Mouse (Mus musculus): ENCODE results near the gene Sema3c. TPM values are rescaled to one million over a fixed set of nuclear protein-coding genes. Genes with fewer than 3 reads are reported as not detected.
"Not testable (repeated sequence)": the region's sequence is repeated elsewhere in the genome, so short reads cannot be mapped to it uniquely, and the experiment has no call there.

Gene Sema3c
- total RNA-seq (2015; ENCODE audit: low replicate concordance) = not detected in 2 replicates
- total RNA-seq (2017; ENCODE audit: low replicate concordance) = not detected in 2 replicates

DNA sequence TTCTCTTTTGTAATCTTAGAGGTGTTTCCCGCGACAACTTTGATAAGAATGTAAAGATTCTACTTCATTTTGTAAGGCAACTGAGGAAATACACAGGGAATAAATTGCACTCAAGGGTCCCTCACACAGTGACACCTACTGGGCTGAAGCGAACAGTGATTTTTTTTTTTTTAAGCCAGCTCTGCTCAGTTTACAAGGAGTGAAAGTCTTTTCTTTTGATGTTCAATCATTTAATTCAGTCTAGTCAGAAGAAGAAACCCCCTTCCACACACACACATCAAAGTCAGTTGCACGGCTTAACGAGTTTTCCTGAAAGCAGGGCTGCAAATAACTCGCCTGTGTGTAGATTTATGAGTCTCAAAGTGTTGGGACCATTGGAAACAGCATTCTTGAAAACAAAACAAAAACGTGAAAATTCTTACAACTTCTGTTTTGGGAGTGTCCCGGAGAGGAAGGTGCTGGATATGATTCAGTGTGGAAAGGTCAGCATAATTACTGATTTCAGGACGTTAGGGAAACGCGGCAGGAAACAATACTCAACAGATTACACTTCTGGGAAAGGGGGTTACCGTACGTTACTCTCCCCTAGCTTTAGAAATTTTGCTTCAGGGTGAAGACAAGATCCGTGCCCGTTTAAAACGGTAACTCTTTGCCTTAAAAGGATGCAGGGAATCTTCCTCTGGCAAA lies at the start of gene Sema3c:
Gene Sema3c, plus strand, starts transcription at position 588 of the 687 bp plus-strand sequence.
- ATAC-seq (replicated peaks; ENCODE audit: low FRiP score, poor library complexity, severe bottlenecking) = no peak

DNA sequence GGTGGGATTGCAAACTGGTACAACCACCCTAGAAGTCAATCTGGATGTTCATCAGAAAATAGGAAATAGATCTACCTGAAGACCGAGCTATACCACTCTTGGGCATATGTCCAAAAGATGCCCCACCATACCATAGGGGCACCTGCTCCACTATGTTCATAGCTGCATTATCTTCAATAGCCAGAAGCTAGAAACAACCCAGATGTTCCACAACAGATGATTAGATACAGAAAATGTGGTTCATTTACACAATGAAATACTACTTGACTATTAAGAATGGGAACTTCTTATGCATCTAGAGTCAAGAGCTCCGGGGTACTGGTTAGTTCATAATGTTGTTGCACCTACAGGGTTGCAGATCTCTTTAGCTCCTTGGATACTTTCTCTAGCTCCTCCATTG lies 42.9 kb upstream of the Sema3c start:
- not testable (repeated sequence) for ATAC-seq (replicated peaks; ENCODE audit: low FRiP score, poor library complexity, severe bottlenecking)

DNA sequence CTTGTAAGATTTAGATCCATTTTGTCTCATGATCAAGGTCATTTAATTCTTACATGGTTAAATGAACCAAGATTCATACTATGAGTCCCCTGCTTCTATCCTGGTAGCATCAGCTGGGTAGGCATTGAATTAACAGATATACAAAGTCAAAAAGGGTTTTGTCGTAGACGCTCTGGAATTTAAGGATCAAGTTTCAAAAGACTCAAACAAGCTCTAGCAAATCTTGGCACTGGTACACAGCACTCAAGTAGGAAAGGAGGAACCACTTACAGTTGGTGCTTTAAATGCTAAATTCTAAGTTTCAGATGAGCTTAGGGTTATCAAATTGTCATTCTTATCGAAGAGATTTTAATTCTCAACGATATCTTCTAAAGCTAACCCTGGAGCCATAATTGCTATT lies 30.9 kb upstream of the Sema3c start:
- ATAC-seq (replicated peaks; ENCODE audit: low FRiP score, poor library complexity, severe bottlenecking) = no peak

DNA sequence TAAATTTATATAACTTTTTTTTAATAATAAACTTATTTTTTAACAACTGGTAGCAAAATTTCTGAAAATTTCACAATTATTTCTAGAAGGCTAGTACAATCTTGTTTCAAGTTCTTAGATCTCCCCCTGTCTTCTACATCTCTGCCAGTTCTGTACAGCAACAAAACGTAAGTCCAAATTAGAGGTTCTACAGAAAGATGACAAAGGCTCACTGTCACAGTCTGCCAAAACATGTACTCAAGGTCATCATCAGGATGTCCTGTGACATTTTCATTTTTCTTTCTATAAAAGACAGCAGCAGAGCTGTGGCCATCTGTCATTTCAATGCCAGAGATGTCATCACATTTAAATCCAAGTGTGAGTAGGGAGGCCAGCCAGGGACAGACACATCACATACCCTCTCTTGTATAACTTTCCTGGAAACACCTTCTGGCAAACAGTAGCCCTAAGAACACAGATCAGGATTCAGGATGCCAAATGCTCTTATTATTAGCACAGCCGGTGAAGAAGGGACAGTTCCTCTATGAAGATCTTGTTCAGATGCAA lies 29.1 kb upstream of the Sema3c start:
- no peak for ATAC-seq (replicated peaks; ENCODE audit: low FRiP score, poor library complexity, severe bottlenecking)

DNA sequence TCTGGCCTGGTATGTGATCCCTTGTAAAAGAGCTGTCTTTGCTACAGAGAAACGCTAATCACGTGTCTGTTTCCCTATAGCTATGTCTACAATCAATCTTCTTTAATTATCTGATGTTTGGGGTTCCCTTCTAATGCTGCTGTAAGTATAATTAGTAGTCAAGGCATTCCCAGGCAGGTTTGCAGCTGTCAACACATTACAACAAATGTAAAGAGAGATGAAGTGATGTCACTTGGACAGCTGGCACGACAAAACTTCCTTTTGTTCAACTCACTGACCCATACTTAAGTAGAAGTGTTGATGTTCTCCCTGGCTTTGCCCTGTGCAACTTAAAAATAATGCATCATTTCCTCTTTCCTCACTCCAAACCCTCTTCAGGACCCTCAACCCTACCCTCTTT lies 22.4 kb upstream of the Sema3c start:
- no peak for ATAC-seq (replicated peaks; ENCODE audit: low FRiP score, poor library complexity, severe bottlenecking)

DNA sequence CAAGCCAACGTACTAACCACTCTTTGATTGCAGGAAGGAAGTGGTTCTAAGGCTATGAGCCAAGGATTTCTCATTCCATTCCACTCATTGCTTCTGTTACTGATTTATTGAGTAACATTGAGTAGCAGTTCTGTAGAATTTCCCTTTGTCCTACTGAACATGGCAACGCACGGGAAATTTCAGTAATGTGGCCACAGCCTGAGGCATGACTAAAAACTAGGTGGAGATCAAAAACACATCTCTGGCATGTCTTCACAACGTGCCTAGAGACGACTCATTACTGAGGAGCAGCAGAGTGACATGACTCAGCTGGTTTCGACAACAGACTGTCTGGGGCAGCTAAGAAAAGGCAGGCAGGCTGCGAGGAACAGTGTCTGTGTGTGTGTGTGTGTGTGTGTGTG lies 18.0 kb upstream of the Sema3c start:
- no peak for ATAC-seq (replicated peaks; ENCODE audit: low FRiP score, poor library complexity, severe bottlenecking)

DNA sequence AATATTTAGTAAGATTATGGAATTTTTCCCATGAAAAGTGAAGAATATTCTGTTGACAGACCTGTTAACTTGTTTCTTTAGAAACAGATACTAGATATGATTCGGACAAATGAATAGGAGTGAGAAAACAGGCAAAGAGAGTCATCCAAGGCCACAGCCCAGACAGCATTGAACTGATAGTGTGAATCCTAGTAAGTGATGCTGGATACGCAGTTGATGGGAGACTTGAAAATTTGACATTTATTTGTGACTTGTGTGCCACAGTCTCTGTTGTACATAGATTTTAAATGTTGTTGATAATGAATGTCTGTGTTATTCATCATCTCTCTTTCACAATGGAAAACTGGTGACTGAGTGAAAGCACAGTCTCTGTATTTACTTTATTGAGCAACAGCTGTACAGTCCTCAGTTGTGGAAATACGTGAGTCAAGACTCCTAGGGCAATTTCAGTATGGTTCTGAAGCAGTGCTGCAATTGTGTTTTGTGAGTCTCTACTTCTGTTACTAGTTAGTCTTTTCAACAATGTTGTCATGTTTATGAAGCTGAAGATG lies 17.3 kb upstream of the Sema3c start:
- no peak for ATAC-seq (replicated peaks; ENCODE audit: low FRiP score, poor library complexity, severe bottlenecking)

DNA sequence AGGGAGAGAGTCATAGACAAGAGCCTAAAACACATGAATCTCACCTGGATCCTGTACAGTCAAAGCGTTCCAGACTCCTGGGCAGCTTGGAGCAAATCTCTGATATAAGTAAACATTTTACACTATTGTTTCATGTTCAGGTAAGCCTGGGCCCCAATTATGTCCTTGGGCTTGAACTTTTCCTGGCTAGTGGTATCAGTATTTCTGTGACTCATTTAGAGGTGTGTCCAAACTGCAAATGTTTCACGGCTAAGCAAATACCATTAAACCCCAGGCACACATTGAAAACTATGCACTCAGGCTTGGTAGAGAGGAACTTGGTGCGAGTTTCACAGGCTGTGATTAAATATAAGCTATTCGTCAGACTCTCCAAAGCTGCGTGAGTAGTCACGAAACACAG lies 2.5 kb upstream of the Sema3c start:
- no peak for ATAC-seq (replicated peaks; ENCODE audit: low FRiP score, poor library complexity, severe bottlenecking)

DNA sequence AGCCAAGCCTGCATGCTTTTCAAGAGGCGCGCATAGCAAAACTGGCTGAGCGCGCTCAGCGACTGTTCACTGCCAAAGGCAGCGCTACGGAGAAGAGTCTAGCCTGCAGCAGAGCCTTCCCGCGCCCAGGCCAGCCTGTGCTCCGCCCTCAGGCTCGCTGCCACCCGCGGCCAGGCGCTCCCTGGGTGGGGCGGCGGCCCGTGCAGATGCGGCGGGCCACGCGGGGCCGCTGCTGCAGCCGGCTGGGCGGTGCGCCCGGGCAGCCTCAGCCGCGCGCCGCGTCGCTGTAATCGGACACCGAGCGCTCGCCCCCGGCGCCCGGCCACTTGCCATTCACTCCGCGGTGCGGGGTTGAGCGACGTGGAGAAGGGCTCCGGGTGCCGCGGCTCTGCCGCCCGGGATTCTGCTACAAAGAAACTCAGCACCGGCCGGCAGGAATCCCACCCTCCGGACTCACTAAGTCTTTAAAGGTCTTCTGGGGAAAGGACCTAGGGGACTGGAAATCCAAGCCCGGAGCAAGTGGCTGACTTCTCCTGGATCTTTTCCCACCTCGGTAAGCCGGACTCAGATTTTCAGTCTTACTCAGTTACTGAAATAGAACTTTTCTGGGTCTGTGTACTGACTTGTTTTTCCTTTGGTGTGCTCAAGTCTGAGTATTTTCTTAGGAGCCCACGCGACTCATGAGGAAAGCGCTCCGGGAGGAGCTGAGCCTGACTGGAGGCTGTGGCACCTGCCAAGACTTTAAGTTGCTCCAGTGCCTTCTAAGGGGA lies 517 bp downstream of the Sema3c start:
- peak; percentile 69; the same call in 1 of the 2 replicates for ATAC-seq (replicated peaks; ENCODE audit: low FRiP score, poor library complexity, severe bottlenecking)

DNA sequence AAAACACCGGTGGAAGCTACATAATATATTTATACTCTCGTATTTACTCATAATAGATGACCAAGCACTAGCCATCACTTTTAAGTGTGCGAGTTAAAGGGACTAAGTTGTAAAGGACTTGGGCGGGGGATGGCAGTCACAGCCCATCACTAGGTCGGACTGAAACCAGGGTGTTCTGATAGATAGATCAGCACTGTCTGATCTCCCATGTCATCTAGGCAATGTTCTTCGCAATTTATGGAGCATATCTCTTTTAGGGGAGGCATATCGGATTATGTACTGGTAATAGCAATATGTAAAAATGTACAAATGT lies 1.1 kb downstream of the Sema3c start:
- ATAC-seq (replicated peaks; ENCODE audit: low FRiP score, poor library complexity, severe bottlenecking) = no peak

DNA sequence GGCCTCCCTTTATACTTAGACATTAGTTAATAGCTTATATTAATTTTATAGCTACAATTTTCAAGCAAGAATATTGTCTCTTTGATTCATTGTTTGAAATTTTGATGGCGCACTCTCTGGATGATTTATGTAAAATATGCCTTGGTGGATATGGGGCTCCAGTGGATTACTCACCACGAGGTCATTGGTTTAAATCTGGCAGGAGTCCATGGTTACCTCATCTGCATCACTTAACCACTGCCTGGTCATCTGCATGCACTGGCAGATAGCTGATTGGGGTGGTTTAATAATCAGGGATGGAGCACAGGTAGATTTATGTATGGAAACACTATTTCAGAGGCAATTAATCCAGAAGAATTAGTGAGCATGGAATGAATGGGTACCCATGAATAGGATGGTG lies 2.0 kb downstream of the Sema3c start:
- no peak for ATAC-seq (replicated peaks; ENCODE audit: low FRiP score, poor library complexity, severe bottlenecking)

DNA sequence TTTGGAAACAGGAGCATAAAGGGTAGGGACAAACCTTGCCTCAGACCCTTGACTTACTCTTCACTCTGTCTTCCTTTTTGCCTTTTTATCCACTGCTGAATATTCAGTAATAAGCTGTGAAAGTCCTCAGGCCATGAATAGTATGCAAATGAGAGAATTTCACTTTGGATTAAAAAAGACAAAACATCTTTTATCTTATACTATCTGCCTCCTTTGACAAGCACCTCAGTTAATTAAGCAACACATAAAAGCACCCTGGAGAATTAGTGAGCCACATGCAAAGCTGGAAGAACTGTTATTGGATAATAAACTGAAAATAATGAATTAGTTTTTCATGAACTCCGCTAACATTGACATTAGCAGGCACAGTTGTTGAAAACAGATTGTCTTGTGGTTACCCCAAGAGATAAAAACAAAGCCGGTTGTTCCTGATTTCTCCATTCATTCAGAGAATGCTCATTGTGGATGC lies 8.0 kb downstream of the Sema3c start:
- ATAC-seq (replicated peaks; ENCODE audit: low FRiP score, poor library complexity, severe bottlenecking) = no peak

DNA sequence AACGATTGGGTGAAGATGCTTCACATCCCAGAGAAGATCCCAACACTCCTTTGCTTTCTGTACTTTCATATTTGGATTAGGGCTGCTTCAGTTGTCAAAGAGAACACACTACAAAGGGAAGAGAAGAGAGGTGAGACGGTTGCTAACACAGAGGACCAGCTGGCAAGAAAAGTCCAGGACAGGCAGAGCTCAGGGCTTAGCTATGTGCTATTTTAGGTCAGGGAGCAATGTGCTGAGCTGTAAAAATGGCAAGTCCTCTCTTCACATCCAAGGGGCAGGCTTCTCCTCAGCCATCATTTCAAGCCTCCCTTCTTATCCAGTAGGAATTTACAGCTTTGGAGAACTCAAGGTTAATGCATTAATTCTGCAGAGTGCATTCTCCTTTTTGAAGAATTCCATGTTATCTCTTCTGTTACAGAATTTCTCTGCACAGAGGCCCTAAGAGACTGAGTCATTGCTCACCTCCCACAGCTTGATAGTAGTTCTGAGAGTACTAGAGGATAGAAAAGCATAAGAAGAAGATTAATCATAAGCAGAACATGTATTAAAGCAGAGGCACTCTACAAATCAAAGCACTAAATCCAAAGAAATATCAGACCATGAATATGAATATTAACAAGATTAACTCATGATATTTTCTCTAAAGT lies 10.3 kb downstream of the Sema3c start:
- no peak for ATAC-seq (replicated peaks; ENCODE audit: low FRiP score, poor library complexity, severe bottlenecking)

DNA sequence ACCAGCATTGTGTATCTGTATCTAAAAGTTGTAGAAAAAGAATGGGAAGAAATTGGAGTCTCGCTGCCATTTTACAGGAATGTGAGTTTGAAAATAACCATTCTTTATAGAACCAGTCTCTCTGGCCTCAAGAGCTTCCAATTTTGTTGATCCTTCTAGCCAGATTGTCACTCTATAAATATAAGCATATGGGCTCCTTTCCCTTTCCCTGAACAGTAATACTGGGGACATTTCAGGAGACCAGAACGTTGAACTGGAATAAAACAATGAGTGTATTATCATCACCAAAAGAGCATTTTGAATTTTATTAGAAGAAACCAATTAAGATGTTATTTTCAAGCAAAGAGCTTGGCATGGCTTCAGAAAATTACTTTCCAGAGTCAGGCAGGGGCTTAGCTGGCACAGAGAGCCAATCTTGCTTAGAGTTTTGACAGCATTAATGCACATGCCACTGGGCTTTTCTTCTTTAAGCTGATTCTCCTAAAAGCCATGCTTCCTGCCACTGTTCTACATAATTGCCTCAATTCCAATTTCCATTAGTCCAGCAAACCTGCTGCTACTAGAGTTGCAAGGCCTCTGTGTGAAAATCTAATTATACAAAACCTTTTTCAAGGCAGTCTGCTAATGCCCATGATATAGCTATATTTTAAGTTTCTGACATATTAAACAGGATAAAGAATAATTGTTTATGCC lies 12.6 kb downstream of the Sema3c start:
- ATAC-seq (replicated peaks; ENCODE audit: low FRiP score, poor library complexity, severe bottlenecking) = no peak

DNA sequence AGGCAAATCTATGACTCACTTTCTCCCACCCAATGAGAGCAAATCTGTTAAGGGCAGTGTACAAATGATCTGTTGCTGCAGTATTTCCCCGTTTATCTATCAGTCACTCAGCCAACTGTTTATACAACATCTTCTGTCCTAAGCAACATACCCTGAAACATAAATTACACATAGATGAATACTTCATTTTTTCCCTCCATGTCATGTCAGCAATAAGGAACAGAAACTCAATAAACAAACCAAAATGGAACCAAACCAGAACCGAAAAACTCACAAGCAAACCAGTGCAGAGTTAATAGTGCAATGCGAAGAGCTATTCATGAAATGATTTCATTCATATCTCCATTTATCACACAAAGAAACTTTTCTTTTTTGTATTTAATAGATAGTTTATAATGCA lies 17.8 kb downstream of the Sema3c start:
- ATAC-seq (replicated peaks; ENCODE audit: low FRiP score, poor library complexity, severe bottlenecking) = no peak

DNA sequence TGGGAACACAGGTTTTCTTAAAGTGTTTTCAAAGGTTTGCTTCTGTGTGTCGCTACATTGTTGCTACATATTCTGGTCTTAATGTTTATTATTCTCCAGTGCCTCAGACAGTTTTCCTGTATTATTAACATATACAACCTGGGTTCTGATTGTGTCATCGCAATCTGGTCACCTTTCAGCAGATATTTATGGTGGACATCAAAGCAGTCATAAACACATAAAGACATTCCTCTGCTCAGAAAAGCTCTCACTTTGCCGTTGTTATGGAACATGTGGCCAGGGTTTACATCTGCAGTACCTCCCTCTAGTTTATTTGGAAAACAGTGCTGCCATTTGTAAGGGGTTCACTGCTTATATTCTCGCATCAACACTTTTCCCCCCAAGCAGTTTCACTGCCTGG lies 27.6 kb downstream of the Sema3c start:
- ATAC-seq (replicated peaks; ENCODE audit: low FRiP score, poor library complexity, severe bottlenecking) = no peak

DNA sequence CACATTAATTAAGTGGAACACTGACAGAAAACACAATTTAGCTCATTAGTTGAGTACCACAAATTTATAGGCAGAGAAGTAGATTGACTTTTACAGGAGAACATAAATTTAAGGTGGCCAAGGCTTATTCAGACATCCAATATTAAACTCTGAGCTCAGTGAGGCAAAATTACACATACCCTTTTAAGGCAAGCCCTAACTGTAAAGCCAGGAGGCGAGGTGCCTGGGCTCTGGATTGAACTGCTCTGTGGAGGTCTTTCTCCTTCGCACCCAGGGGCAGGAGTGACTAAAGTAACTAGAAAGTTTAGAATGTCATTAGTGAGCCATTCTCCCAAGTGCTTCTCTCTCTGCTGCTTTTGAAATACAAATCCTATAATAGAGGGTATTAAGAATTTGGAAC lies 46.5 kb downstream of the Sema3c start:
- ATAC-seq (replicated peaks; ENCODE audit: low FRiP score, poor library complexity, severe bottlenecking) = no peak

DNA sequence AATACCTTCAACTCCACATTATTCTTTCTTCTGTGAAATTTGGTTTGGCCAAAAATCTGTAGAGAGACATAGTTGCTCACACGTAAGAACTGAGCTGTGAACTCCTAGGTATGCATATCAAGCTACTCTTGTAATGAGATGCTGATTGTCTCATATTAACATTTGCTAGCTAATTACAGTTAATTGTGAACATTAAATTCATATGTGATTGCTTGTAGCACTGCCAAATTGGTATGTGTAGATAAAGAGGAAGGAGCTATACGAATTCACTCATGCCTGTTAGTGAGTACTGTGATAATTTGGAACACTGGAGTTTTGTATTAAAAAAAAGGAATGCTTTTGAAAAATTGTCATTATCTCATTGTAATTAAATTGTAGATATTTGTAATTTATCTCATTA lies 48.5 kb downstream of the Sema3c start:
- no peak for ATAC-seq (replicated peaks; ENCODE audit: low FRiP score, poor library complexity, severe bottlenecking)

DNA sequence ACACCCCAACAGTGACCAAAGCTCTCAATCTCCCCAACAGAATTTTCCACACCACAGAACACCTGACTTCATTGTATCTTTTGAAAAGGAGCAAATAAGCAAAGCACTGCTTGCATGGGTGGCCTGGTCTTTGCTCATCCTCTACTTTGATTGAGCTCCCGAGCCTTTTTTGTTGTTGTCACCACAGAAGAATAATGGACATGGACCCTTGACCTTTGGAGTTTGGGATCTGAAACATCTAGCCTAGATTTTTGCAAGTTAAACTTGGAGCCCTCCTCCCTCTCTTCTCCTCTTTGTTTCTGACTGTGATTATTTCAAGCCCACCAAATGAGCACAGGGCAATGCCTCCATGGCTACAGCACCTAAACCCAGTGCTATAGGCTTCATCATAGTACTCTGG lies 54.5 kb downstream of the Sema3c start:
- ATAC-seq (replicated peaks; ENCODE audit: low FRiP score, poor library complexity, severe bottlenecking) = no peak

DNA sequence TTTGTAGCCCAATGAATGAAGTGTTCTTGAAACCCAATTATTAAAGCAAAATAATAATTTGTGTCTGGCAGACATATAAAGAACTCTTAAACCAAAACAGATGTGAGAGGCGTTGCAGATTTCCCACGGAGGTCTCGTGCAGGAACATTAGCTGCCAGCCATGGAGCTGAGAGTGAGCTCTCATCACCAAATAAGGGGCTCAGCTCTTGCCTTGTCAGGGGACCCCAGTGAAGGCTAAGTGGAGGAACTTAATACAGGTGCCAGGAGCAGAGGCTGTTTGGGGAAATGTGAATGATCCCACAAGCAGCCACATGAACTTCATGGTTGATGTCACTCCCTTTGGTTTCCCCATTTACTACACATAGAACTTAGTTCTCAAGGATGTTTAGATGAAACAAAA lies 55.5 kb downstream of the Sema3c start:
- ATAC-seq (replicated peaks; ENCODE audit: low FRiP score, poor library complexity, severe bottlenecking) = no peak

All from erythroid progenitor cell, adult 5-6 weeks (primary cell).